Mouse (Mus musculus) heart, embryonic 11.5 days (tissue): ENCODE measurements around the gene Ubn2. TPM values are rescaled to one million over a fixed set of nuclear protein-coding genes. Genes with fewer than 3 reads are reported as not detected.
A peak's percentile ranks its signal among the peaks of the same experiment; 100 is the strongest.

Experiments used
- ATAC-seq: fragments of 200-750 bp; cut with Nextera tagmentation; replicated peaks from 2 replicates; pipeline ENCODE4 v1.8.0; 2017; ENCODE audit warnings: moderate library complexity; ENCODE audit not compliant: insufficient number of reproducible peaks, low FRiP score, low TSS enrichment
- H3K27ac ChIP-seq: fragments of 300-500 bp; sonication (generic); 2 replicates; pipeline ENCODE4 v1.5.1; 2014; ENCODE audit warnings: mild to moderate bottlenecking, low read depth, low read length
- H3K27me3 ChIP-seq: fragments of 300-500 bp; sonication (generic); 2 replicates; pipeline ENCODE4 v1.6.1; 2014; ENCODE audit warnings: mild to moderate bottlenecking, low read length, mixed read lengths; ENCODE audit not compliant: control insufficient read depth, insufficient read depth
- H3K36me3 ChIP-seq: fragments of 300-500 bp; sonication (generic); 2 replicates; pipeline ENCODE4 v1.6.1; 2014; ENCODE audit warnings: mild to moderate bottlenecking, low read length, moderate library complexity, mixed read lengths; ENCODE audit not compliant: control insufficient read depth, insufficient read depth
- H3K4me1 ChIP-seq: fragments of 300-500 bp; sonication (generic); 2 replicates; pipeline ENCODE4 v1.6.1; 2014; ENCODE audit warnings: low read length; ENCODE audit not compliant: control insufficient read depth, insufficient read depth
- H3K4me2 ChIP-seq: fragments of 300-500 bp; sonication (generic); 2 replicates; pipeline ENCODE4 v1.6.1; 2014; ENCODE audit warnings: mild to moderate bottlenecking, moderate library complexity
- H3K4me3 ChIP-seq: fragments of 300-500 bp; sonication (generic); 2 replicates; pipeline ENCODE4 v1.5.1; 2014; ENCODE audit warnings: low read depth, low read length
- H3K9ac ChIP-seq: fragments of 300-500 bp; sonication (generic); 2 replicates; pipeline ENCODE4 v1.6.1; 2014; ENCODE audit warnings: mild to moderate bottlenecking, low read depth, low read length, moderate library complexity
- H3K9me3 ChIP-seq: fragments of 300-500 bp; sonication (generic); replicated peaks from 2 replicates; pipeline ENCODE4 v1.6.1; 2016; ENCODE audit warnings: low read length; ENCODE audit not compliant: control insufficient read depth
- WGBS: fragments of 180-500 bp; shearing (Covaris S2); extraction: QIAGEN DNeasy Blood & Tissue Kit; methylation state at CpG from one replicate; pipeline ENCODE4 v1.1.7; 2014; ENCODE audit not compliant: insufficient replicate concordance; 5-methylcytosine and 5-hydroxymethylcytosine counted together
- polyA plus RNA-seq: library from polyadenylated mRNA; unstranded; fragments of >200 nt; fragmentation: Nextera tagmentation; extraction: Ambion mirVana; gene quantifications from 2 replicates; pipeline ENCODE4 v1.2.1, GENCODE M21; 2014

Ubn2 gene
- polyA plus RNA-seq, 1 experiment from 2014 or later: 15.1 TPM

GRCm38 (mm10) chr6:38458075-38458474 lies 24.3 kb downstream of the Ubn2 start:
- 97% methylated on average over 3 of the region's 3 CpGs for WGBS
- Histone ChIP-seq H3K27me3 (no peaks in the 10 kb centered on the region), H3K36me3 (0 out of 2 replicates have a peak, but pooled peaks cover 2% of the 10 kb centered on the region), H3K4me1 (no peaks in the 10 kb centered on the region), H3K27ac (no peak overlapping the region), H3K4me3 (no peak overlapping the region), H3K9ac (no peak overlapping the region), H3K9me3 (no peaks in the 10 kb centered on the region), H3K4me2 (no peak overlapping the region)
- no peak for ATAC-seq

DNA sequence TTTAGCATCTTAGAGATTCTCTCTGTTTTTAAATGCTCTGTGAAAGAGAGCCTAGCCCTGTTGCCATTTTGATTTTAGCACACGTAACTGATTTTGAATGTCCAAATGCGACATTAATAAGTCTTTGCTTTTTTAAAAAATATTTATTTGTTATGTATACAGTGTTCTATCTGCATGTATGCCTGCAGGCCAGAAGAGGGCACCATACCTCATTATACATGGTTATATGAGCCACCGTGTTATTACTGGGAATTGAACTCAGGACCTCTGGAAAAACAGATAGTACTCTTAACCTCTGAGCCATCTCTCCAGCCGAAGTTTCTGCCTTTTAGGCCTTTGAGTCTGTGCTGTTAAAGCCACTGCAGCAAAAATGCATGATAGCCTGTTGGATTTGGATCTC lies 35.8 kb downstream of the Ubn2 start:
- ATAC-seq: no peak
- 0 out of 2 replicates have a peak, but pooled peaks cover 4% of the 10 kb centered on the region for H3K36me3 ChIP-seq

GRCm38 (mm10) chr6:38481694-38482371 lies 48.1 kb downstream of the Ubn2 start:
- H3K4me2 ChIP-seq: no peak overlapping the region
- H3K4me3 ChIP-seq: no peak overlapping the region
- no peak for ATAC-seq
- no peak overlapping the region for H3K27ac ChIP-seq
- no peaks in the 10 kb centered on the region for H3K9me3 ChIP-seq
- H3K27me3 ChIP-seq: no peaks in the 10 kb centered on the region
- 81% methylated on average over 5 of the region's 5 CpGs for WGBS
- peaks cover 21% of the 10 kb centered on the region for H3K36me3 ChIP-seq
- no peak overlapping the region for H3K9ac ChIP-seq
- no peaks in the 10 kb centered on the region for H3K4me1 ChIP-seq

More for the DNA sequence above, 35.8 kb downstream of the Ubn2 start:
- WGBS: 82% methylated on average over 4 of the region's 4 CpGs
- Histone ChIP-seq H3K4me2 (no peak overlapping the region), H3K4me3 (no peak overlapping the region), H3K27me3 (no peaks in the 10 kb centered on the region), H3K9ac (no peak overlapping the region), H3K27ac (no peak overlapping the region), H3K4me1 (no peaks in the 10 kb centered on the region), H3K9me3 (no peaks in the 10 kb centered on the region)

DNA sequence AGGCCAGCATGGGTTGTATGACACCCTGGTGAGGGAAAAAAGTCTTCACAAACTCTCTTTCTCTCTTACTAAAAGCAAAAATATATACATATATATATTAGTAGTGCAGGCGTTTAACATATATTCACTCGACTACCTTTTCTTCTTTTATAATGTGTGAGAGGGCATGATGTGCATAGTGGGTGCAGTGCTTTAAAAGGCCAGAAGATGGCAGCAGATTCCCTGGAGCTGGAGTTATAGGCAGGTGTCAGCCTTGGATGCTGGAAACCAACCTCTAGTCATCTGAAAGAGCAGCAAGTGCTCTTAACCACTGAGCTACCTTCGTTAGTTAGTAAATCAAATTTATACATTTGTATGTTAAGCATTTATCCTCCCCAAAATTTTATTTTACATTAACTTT lies 58.8 kb downstream of the Ubn2 start:
- H3K27me3 ChIP-seq: no peaks in the 10 kb centered on the region
- 81% methylated on average over 3 of the region's 3 CpGs for WGBS
- no peaks in the 10 kb centered on the region for H3K4me1 ChIP-seq
- ATAC-seq: no peak
- no peak overlapping the region for H3K9ac ChIP-seq
- H3K4me2 ChIP-seq: no peak overlapping the region
- H3K27ac ChIP-seq: no peak overlapping the region
- peaks cover 17% of the 10 kb centered on the region for H3K36me3 ChIP-seq
- no peaks in the 10 kb centered on the region for H3K9me3 ChIP-seq
- H3K4me3 ChIP-seq: no peak overlapping the region

GRCm38 (mm10) chr6:38495641-38496040 lies 61.9 kb downstream of the Ubn2 start:
- peaks cover 24% of the 10 kb centered on the region for H3K36me3 ChIP-seq
- WGBS: 48% methylated on average over 4 of the region's 4 CpGs

GRCm38 (mm10) chr6:38512096-38512495 lies 78.3 kb downstream of the Ubn2 start:
- Histone ChIP-seq H3K4me3 (no peak overlapping the region), H3K27me3 (no peaks in the 10 kb centered on the region), H3K27ac (no peak overlapping the region), H3K36me3 (no peaks in the 10 kb centered on the region), H3K9ac (no peak overlapping the region), H3K4me1 (no peaks in the 10 kb centered on the region), H3K4me2 (no peak overlapping the region), H3K9me3 (no peaks in the 10 kb centered on the region)
- WGBS: 97% methylated on average over 1 of the region's 1 CpGs
- ATAC-seq: no peak

More at GRCm38 (mm10) chr6:38495641-38496040, 61.9 kb downstream of the Ubn2 start:
- Histone ChIP-seq H3K9me3 (no peaks in the 10 kb centered on the region), H3K27me3 (no peaks in the 10 kb centered on the region), H3K27ac (no peak overlapping the region), H3K9ac (no peak overlapping the region), H3K4me3 (no peak overlapping the region), H3K4me2 (no peak overlapping the region), H3K4me1 (no peaks in the 10 kb centered on the region)
- ATAC-seq: no peak

DNA sequence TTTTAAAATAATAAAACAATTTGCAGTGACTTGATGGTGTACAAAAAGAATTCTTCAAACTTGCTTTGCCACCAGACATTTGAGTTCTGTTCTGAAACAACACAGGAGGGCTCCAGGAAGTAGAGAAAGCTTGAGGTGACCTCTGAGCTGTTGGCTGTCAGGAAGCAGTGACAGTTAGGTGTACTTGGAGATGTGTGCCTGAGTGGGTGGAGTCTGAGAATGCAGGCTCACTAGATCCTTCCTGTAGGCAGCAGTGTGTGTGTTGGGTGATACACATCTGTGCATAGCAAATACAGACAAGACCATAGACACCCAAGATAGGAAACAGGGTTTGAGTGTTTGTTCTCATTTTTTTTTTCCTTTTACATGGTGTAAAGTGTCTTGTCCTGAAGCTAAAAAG lies 79.1 kb downstream of the Ubn2 start:
- H3K27ac ChIP-seq: no peak overlapping the region
- no peaks in the 10 kb centered on the region for H3K27me3 ChIP-seq
- no peak overlapping the region for H3K4me3 ChIP-seq
- no peak overlapping the region for H3K4me2 ChIP-seq
- H3K9ac ChIP-seq: no peak overlapping the region
- no peaks in the 10 kb centered on the region for H3K36me3 ChIP-seq
- ATAC-seq: no peak
- H3K9me3 ChIP-seq: no peaks in the 10 kb centered on the region
- no peaks in the 10 kb centered on the region for H3K4me1 ChIP-seq

DNA sequence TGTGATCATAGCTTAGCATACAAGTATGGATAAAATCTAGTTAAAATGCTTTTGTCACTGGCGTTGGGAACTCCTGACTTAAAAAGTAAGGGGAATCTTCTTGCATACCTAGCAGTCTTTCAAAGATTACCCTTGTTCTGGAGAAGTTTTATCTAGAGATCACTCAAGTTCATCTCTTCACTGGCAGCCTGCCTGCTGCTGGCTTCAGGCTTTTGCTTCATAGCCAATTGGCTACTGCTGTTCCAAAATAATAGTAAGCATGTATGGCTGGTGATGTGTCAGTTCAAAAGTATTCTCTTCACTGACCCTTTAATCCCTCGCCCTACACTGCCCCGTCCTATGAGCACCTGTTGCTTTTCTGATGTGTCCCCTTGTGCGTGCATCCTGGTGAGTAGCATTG lies 81.5 kb downstream of the Ubn2 start:
- no peaks in the 10 kb centered on the region for H3K4me1 ChIP-seq
- H3K9ac ChIP-seq: no peak overlapping the region
- H3K4me3 ChIP-seq: no peak overlapping the region
- no peak overlapping the region for H3K4me2 ChIP-seq
- no peaks in the 10 kb centered on the region for H3K36me3 ChIP-seq
- 82% methylated on average over 4 of the region's 4 CpGs for WGBS
- ATAC-seq: no peak
- no peak overlapping the region for H3K27ac ChIP-seq
- H3K27me3 ChIP-seq: no peaks in the 10 kb centered on the region
- no peaks in the 10 kb centered on the region for H3K9me3 ChIP-seq

GRCm38 (mm10) chr6:38523851-38524250 lies 90.1 kb downstream of the Ubn2 start:
- H3K4me3 ChIP-seq: no peak overlapping the region
- WGBS: 20% methylated on average over 8 of the region's 8 CpGs

More at GRCm38 (mm10) chr6:38523851-38524250, 90.1 kb downstream of the Ubn2 start:
- no peaks in the 10 kb centered on the region for H3K27me3 ChIP-seq
- no peaks in the 10 kb centered on the region for H3K9me3 ChIP-seq
- H3K9ac ChIP-seq: no peak overlapping the region
- ATAC-seq: no peak
- H3K4me2 ChIP-seq: peak overlapping the region; percentile 34
- peaks cover 4% of the 10 kb centered on the region; the same call in 1 of the 2 replicates for H3K4me1 ChIP-seq
- H3K27ac ChIP-seq: no peak overlapping the region
- no peaks in the 10 kb centered on the region; the same call in 1 of the 2 replicates for H3K36me3 ChIP-seq
